Mouse (Mus musculus) embryonic facial prominence, embryonic 15.5 days (tissue): ENCODE measurements around the gene Hps6. TPM values are rescaled to one million over a fixed set of nuclear protein-coding genes. Genes with fewer than 3 reads are reported as not detected.

Experiments
- ATAC-seq: fragments of 200-750 bp; cut with Nextera tagmentation; 2 replicates; pipeline ENCODE4 v1.8.0; 2017; ENCODE audit warnings: low read depth, moderate TSS enrichment; ENCODE audit not compliant: insufficient number of reproducible peaks, low FRiP score, low TSS enrichment
- H3K27ac ChIP-seq: fragments of 300-500 bp; sonication (generic); replicated peaks from 2 replicates; pipeline ENCODE4 v1.5.1; 2015; ENCODE audit warnings: mild to moderate bottlenecking, inconsistent platforms
- H3K27me3 ChIP-seq: fragments of 300-500 bp; sonication (generic); 2 replicates; pipeline ENCODE4 v1.6.1; 2015; ENCODE audit warnings: inconsistent platforms
- H3K36me3 ChIP-seq: fragments of 300-500 bp; sonication (generic); 2 replicates; pipeline ENCODE4 v1.6.1; 2015; ENCODE audit warnings: mild to moderate bottlenecking, inconsistent platforms
- H3K4me1 ChIP-seq: fragments of 300-500 bp; sonication (generic); 2 replicates; pipeline ENCODE4 v1.6.1; 2015; ENCODE audit warnings: inconsistent platforms
- H3K4me2 ChIP-seq: fragments of 300-500 bp; sonication (generic); replicated peaks from 2 replicates; pipeline ENCODE4 v1.6.1; 2015; ENCODE audit warnings: mild to moderate bottlenecking, inconsistent platforms
- H3K4me3 ChIP-seq: fragments of 300-500 bp; sonication (generic); replicated peaks from 2 replicates; pipeline ENCODE4 v1.5.1; 2015; ENCODE audit warnings: mild to moderate bottlenecking, inconsistent platforms
- H3K9ac ChIP-seq: fragments of 300-500 bp; sonication (generic); 2 replicates; pipeline ENCODE4 v1.6.1; 2015; ENCODE audit warnings: inconsistent platforms
- H3K9me3 ChIP-seq: fragments of 300-500 bp; sonication (generic); replicated peaks from 2 replicates; pipeline ENCODE4 v1.6.1; 2016; ENCODE audit warnings: inconsistent platforms
- WGBS: fragments of 180-500 bp; shearing (Covaris S2); methylation state at CpG from one replicate; pipeline ENCODE4 v1.1.7; 2015; 5-methylcytosine and 5-hydroxymethylcytosine counted together
- polyA plus RNA-seq: library from polyadenylated mRNA; unstranded; fragments of >200 nt; fragmentation: Nextera tagmentation; extraction: Ambion mirVana; gene quantifications from 2 replicates; pipeline ENCODE4 v1.2.1, GENCODE M21; 2015

Hps6 gene
- polyA plus RNA-seq, 1 experiment from 2014 or later = 8.7 TPM

- H3K9ac ChIP-seq = no peak overlapping the region
These were observed 44.1 kb downstream of the Hps6 start for GRCm38 (mm10) chr19:46047426-46047825.

GRCm38 (mm10) chr19:46049129-46049528 lies 45.8 kb downstream of the Hps6 start:
- Histone ChIP-seq H3K9me3 (no peaks in the 10 kb centered on the region), H3K4me2 (no peak overlapping the region)
- WGBS = 50% methylated on average over 4 of the region's 4 CpGs

More at GRCm38 (mm10) chr19:46047426-46047825, 44.1 kb downstream of the Hps6 start:
- 32% methylated on average over 2 of the region's 2 CpGs for WGBS
- Histone ChIP-seq H3K36me3 (no peaks in the 10 kb centered on the region), H3K27me3 (no peaks in the 10 kb centered on the region), H3K4me2 (no peak overlapping the region), H3K4me3 (no peak overlapping the region), H3K27ac (0 out of 2 replicates have a peak overlapping the region, but pooled peaks have one; percentile 100), H3K4me1 (peaks cover 35% of the 10 kb centered on the region), H3K9me3 (no peaks in the 10 kb centered on the region)
- no peak for ATAC-seq

GRCm38 (mm10) chr19:46050462-46050861 lies 47.2 kb downstream of the Hps6 start:
- no peak overlapping the region for H3K4me3 ChIP-seq
- WGBS = 69% methylated on average over 2 of the region's 2 CpGs
- H3K4me2 ChIP-seq = no peak overlapping the region
- H3K27me3 ChIP-seq = no peaks in the 10 kb centered on the region
- no peaks in the 10 kb centered on the region for H3K36me3 ChIP-seq
- H3K4me1 ChIP-seq = peaks cover 17% of the 10 kb centered on the region
- no peaks in the 10 kb centered on the region for H3K9me3 ChIP-seq
- no peak overlapping the region for H3K9ac ChIP-seq
- ATAC-seq = no peak
- no peak overlapping the region for H3K27ac ChIP-seq

More at GRCm38 (mm10) chr19:46049129-46049528, 45.8 kb downstream of the Hps6 start:
- Histone ChIP-seq H3K4me1 (peaks cover 18% of the 10 kb centered on the region), H3K9ac (no peak overlapping the region), H3K27ac (no peak overlapping the region), H3K4me3 (no peak overlapping the region), H3K27me3 (no peaks in the 10 kb centered on the region), H3K36me3 (no peaks in the 10 kb centered on the region)
- no peak for ATAC-seq

Other genes with a start within 250 kb of the Hps6 start
- 53.0 and 55.9 TPM in 2 replicates for gene Mgea5, start 219.7 kb upstream of the Hps6 start, polyA plus RNA-seq
- 2.1 and 2.5 TPM in 2 replicates for gene Kcnip2, start 187.4 kb upstream of the Hps6 start, polyA plus RNA-seq
- 16.6 and 20.5 TPM in 2 replicates for gene Armh3, start 5.0 kb upstream of the Hps6 start, polyA plus RNA-seq
- 37.0 and 38.3 TPM in 2 replicates for gene Pprc1, start 41.4 kb downstream of the Hps6 start, polyA plus RNA-seq
- gene Ldb1, start 41.7 kb downstream of the Hps6 start, polyA plus RNA-seq = 114 and 120 TPM in 2 replicates
- 74.1 and 76.9 TPM in 2 replicates for gene Nolc1, start 72.4 kb downstream of the Hps6 start, polyA plus RNA-seq
- 1.6 and 3.7 TPM in 2 replicates for gene Elovl3, start 128.4 kb downstream of the Hps6 start, polyA plus RNA-seq
- gene Pitx3, start 144.8 kb downstream of the Hps6 start, polyA plus RNA-seq = 10.4 and 12.4 TPM in 2 replicates
- gene Gbf1, start 149.0 kb downstream of the Hps6 start, polyA plus RNA-seq = 61.2 and 67.1 TPM in 2 replicates